Mouse (Mus musculus) ovary, postnatal 36 days (tissue): Measurements from ENCODE around the gene Leng1.

Source experiments
- DNase-seq: peaks from one replicate; pipeline ENCODE4 v3.0.0; 2022; ENCODE audit warnings: low spot score, mixed read lengths

The Leng1 gene

GRCm38 (mm10) chr7:3691919-3692318, 26.3 kb upstream of the Leng1 start:
- no peak for DNase-seq

- no peak for DNase-seq
These were observed 20.0 kb upstream of the Leng1 start for GRCm38 (mm10) chr7:3685400-3686187.

GRCm38 (mm10) chr7:3684698-3685097, 19.1 kb upstream of the Leng1 start:
- no peak for DNase-seq

DNA sequence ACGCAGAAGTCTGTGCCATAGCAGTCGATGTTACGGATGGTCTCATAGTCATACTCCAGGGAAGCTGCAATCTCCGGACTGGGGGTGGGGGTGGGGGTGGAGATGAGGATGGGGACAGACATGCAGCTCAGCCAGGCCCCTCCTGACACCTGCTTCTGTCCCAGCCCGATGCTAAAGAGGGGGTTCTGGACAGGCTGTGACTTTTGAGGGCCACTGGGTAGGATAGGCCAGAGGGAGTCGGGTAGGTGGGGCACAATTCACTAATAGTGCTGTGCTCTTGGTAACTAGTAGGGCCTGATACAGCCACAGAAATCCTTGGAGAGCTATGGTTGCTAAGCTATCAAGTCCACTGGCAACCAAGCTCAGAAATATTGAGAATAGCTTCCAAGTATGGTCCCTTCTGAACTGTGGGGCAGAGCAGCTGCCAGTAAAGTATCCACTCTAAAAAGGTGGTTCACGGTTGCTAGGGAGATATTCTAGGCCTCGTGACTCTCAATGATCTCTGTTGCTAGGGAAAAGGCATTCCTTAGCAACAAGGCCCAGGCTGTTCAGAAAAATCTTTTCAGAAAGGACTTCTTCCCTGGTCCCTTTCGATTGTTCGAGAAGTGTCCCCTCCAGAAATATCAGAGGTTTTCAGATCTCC, 18.4 kb upstream of the Leng1 start:
- DNase-seq = no peak

GRCm38 (mm10) chr7:3677342-3677741, 11.7 kb upstream of the Leng1 start, which contains the start of gene Tmc4:
Gene Tmc4, minus strand, starts transcription at chr7:3677553.
- no peak for DNase-seq

GRCm38 (mm10) chr7:3676371-3676770, 10.7 kb upstream of the Leng1 start:
- no peak for DNase-seq

DNA sequence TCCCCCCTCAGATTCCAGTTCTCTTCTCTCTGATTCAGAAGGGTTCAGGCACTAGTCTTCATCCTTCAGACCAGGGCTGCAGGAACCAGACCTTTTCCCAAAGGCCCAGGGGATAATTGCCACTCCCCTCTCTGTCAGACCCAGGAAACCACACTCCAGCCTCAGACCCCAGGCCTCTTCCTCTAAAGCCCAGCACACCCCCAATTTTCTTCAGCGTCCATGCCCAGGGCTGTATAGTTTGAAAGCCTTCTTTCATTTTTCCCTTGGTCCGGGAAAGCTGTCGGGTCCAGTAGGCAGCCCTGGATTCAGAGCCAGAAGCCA, 9.5 kb upstream of the Leng1 start:
- no peak for DNase-seq

DNA sequence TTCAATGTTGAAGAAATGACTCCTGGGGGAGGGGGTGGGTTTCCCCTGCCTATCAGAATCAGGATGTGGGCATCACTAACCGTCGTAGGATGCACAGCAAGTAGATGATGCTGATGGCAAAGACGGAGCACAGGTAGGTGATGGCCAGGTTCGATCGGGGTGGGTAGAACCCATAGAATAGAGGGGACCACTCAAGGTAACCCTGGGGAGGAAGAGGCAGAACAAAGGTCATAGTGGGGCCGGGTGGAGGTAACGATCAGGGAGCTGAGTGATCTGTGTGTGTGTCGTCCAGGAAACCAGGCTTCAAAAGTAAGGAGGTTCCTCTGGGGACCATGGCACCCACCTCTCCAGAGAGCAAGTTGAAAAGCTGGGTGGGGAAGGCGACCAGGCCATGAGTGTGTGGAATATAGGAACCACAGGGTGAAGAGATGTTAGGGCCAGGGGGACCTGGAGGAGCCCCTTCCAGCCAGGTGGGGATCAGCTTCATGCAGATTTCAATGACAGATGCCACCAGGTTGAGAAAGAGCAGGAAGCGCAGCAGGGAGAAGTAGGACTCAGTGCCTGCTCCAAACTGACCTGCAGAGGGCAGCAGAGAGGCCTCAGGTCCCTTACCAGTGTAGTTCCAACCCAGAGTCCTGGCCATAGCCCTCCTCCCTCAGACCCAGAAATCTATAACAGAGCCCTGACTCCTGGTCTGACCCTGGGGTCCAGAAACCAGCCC, 9.0 kb upstream of the Leng1 start:
- peak; percentile 75 for DNase-seq

DNA sequence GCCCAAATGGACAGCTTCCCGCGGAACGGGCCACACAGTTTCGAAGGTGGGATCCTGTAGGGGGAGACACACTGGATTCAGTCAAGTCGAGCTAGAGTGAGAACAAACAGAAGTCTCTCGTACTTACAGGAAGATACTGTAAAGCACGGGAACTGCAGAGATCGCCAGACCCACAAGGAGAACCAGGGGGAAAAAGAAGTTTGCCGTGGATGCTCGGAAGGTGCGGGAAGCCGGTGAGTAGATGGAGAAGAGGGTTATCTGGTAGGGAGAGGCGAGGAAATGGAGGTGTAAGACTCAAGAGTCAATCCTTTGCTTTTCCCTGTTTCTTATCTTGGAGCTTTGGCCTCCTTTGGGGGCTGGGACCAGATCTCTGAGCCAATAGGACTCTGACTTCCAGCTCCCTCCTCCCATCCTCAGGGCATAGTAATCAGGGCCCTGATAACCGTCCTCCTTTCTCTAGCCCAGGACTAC, 1.3 kb upstream of the Leng1 start:
- DNase-seq = no peak

DNA sequence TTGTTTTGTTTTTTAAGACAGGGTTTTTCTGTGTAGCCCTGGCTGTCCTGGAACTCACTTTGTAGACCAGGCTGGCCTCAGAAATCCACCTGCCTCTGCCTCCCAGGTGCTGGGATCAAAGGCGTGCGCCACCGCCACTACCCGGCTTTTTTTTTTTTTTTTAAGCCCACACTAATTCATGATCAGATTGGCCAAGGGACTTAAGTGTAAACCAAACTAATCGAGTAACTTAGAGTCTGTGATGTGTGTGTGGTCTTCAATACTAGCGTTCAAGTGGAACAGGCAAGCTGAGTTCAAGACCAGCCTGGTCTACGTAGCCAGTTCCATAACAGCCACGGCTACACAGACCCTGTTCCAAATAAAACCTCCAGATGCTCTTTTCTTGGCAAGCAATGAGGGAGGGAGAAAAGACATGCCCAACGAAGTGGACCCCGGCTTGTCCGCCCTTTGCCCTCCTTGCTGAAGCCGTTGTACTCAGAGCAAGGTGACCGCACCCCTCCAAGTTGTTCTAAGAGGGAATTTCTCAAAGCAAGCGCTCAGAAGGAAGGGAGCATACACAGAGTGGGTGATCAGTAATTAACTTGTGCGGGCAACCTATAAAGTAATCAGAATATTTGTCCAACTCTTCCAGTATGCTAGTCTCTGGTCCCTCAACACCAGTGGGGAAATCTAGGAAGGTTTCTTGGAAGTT, 971 bp downstream of the Leng1 start:
- no peak for DNase-seq

GRCm38 (mm10) chr7:3658578-3658977, 7.1 kb downstream of the Leng1 start:
- DNase-seq = no peak

GRCm38 (mm10) chr7:3656966-3657365, 8.7 kb downstream of the Leng1 start:
- DNase-seq = no peak

DNA sequence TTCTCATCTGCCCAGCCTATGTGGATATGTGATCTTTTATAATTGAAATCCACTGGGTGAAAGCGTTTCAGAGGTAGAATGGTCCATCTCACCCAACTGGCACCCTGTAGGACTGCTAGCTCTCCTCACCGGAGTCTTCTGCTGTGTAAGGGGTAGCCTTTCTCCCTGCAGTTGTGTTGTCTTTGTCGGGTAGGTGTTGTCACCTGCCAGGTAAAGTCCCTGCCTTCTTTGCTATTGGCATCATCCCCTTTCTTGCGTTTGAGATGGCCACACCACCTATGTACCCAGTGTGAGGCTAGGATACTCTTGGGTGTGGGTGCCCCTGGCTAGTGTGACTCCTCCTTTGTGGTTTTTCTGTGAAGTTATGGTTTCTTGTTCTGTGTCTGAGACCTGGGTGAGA, 19.0 kb downstream of the Leng1 start:
- no peak for DNase-seq

GRCm38 (mm10) chr7:3646188-3646587, 19.5 kb downstream of the Leng1 start:
- no peak for DNase-seq

GRCm38 (mm10) chr7:3645488-3646025, 20.1 kb downstream of the Leng1 start:
- no peak for DNase-seq

- peak; percentile 96 for DNase-seq
These were observed 20.8 kb downstream of the Leng1 start, which contains the start of gene Cnot3 for GRCm38 (mm10) chr7:3644672-3645487. Gene Cnot3, plus strand, starts transcription at chr7:3645268.

DNA sequence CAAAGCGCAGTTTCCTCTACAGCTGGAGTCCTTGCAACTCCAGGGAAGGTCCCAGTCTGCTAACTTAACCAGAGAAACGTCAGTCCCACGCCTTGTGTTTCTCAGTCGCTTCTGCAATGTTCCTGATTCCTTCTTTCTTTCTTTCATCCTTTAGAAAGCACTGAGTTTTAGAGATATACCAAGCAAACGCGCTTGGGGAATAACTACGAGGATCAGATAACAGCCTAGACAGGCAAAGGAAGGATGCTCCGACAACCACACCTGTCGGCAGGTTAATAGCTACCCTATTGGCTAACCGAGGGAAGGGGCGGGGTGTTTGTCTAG, 21.3 kb downstream of the Leng1 start:
- peak; percentile 82 for DNase-seq

GRCm38 (mm10) chr7:3643843-3644242, 21.8 kb downstream of the Leng1 start:
- no peak for DNase-seq

- DNase-seq = no peak
These were observed 22.2 kb downstream of the Leng1 start for GRCm38 (mm10) chr7:3643412-3643811.

GRCm38 (mm10) chr7:3630478-3630815, 35.2 kb downstream of the Leng1 start:
- DNase-seq = no peak
